Mouse (Mus musculus) E14TG2a.4 (cell line): ENCODE measurements around the gene Cldnd2.

Experiments
- H3K27me3 ChIP-seq: 2 replicates; pipeline ENCODE4 v1.6.1; 2014; ENCODE audit warnings: low read length, control low read depth; ENCODE audit not compliant: insufficient read depth
- H3K36me3 ChIP-seq: 2 replicates; pipeline ENCODE4 v1.6.1; 2014; ENCODE audit warnings: low read length, control low read depth; ENCODE audit not compliant: insufficient read depth
- H3K4me1 ChIP-seq: replicated peaks from 2 replicates; pipeline ENCODE4 v1.6.1; 2014; ENCODE audit warnings: low read depth, low read length, control low read depth
- H3K4me3 ChIP-seq: replicated peaks from 2 replicates; pipeline ENCODE4 v1.5.1; 2014; ENCODE audit warnings: mild to moderate bottlenecking, low read length
- H3K9me3 ChIP-seq: 2 replicates; pipeline ENCODE4 v1.6.1; 2014; ENCODE audit warnings: low read length, control low read depth
- CTCF ChIP-seq: conservative IDR thresholded peaks from 2 replicates; pipeline ENCODE4 v1.5.1; 2014; ENCODE audit warnings: low read length
- NANOG ChIP-seq: IDR thresholded peaks from 2 replicates; pipeline ENCODE4 v1.6.1; 2014; ENCODE audit warnings: borderline replicate concordance, low read length, mixed read lengths
- POU5F1 ChIP-seq: IDR thresholded peaks from 2 replicates; pipeline ENCODE4 v1.6.1; 2014; ENCODE audit warnings: low read length, borderline replicate concordance

The Cldnd2 gene

GRCm38 (mm10) chr7:43417298-43417697 is 23.3 kb upstream of the Cldnd2 start:
- H3K27me3 ChIP-seq = no peaks in the 10 kb centered on the region
- H3K4me1 ChIP-seq = peaks cover 10% of the 10 kb centered on the region; the same call in 1 of the 2 replicates
- H3K9me3 ChIP-seq = no peaks in the 10 kb centered on the region
- TF ChIP-seq POU5F1 (no peak), CTCF (peak; percentile 19; the same call in 1 of the 2 replicates), NANOG (no peak)
- no peaks in the 10 kb centered on the region for H3K36me3 ChIP-seq
- H3K4me3 ChIP-seq = no peak overlapping the region

- Histone ChIP-seq H3K9me3 (no peaks in the 10 kb centered on the region), H3K36me3 (no peaks in the 10 kb centered on the region)
- peak; percentile 96 for TF ChIP-seq CTCF
- no peak for TF ChIP-seq NANOG
Observed at GRCm38 (mm10) chr7:43422995-43423617, 17.5 kb upstream of the Cldnd2 start.

GRCm38 (mm10) chr7:43423991-43424625 is 16.5 kb upstream of the Cldnd2 start:
- no peaks in the 10 kb centered on the region for H3K27me3 ChIP-seq
- no peaks in the 10 kb centered on the region for H3K9me3 ChIP-seq
- TF ChIP-seq NANOG = no peak
- no peak for TF ChIP-seq POU5F1
- no peak for TF ChIP-seq CTCF
- H3K36me3 ChIP-seq = no peaks in the 10 kb centered on the region
- no peak overlapping the region for H3K4me3 ChIP-seq
- H3K4me1 ChIP-seq = peaks cover 17% of the 10 kb centered on the region

More at GRCm38 (mm10) chr7:43422995-43423617, 17.5 kb upstream of the Cldnd2 start:
- Histone ChIP-seq H3K4me3 (no peak overlapping the region), H3K27me3 (no peaks in the 10 kb centered on the region), H3K4me1 (peaks cover 14% of the 10 kb centered on the region)

DNA sequence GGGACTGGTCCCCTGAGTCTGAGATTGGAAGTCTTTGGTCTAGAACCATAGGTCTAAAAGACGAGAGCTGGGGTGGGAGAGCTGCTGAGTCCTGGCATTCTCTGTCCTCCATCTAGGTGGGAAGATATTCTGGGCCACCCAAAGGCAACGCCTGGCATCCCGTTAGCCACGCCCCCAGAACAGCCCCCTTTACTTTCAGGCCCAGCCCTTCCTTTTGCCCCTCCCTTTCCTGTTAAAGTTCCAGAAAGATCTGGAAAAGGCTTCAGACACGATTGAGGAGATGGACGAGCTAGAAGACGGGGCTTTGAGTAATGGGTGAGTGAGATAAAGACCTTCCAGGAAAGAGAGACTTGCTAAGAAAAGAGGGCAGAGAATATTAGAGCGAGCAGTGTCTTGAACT is 13.2 kb upstream of the Cldnd2 start, which contains the start of gene Lim2:
Lim2 (plus strand) TSS at position 265 of the 400 bp plus-strand sequence.
- no peaks in the 10 kb centered on the region for H3K27me3 ChIP-seq
- H3K4me3 ChIP-seq = peak within 1 kb of the TSS; percentile 29; the same call in 1 of the 2 replicates
- no peaks in the 10 kb centered on the region for H3K36me3 ChIP-seq
- H3K4me1 ChIP-seq = peaks cover 35% of the 10 kb centered on the region
- TF ChIP-seq CTCF (no peak), POU5F1 (no peak), NANOG (no peak)
- H3K9me3 ChIP-seq = 0 out of 2 replicates have a peak, but pooled peaks cover 4% of the 10 kb centered on the region

DNA sequence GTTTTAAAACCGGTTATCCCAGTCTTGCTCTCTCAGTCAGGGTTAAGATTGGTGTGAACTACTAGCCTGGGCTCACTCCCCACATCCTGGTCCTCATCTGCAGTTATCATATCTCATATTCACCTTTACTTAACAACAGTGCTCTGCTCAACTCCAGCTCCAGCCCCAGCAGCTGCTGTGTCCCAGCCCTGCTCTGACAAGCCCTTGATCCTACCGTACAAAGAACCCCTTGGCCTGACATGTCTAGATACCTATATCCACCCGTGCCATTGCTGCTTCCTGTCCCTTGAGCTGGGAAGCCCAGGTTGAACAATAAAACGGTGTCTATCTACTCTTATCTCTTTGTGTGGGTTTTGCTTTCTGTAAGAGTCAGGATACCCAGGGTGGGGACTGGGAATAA is 11.1 kb upstream of the Cldnd2 start:
- Histone ChIP-seq H3K27me3 (no peaks in the 10 kb centered on the region), H3K9me3 (0 out of 2 replicates have a peak, but pooled peaks cover 4% of the 10 kb centered on the region), H3K36me3 (no peaks in the 10 kb centered on the region), H3K4me1 (peaks cover 47% of the 10 kb centered on the region), H3K4me3 (no peak overlapping the region)
- TF ChIP-seq POU5F1 (no peak), CTCF (no peak), NANOG (no peak)

- H3K9me3 ChIP-seq = 0 out of 2 replicates have a peak, but pooled peaks cover 4% of the 10 kb centered on the region
- peaks cover 55% of the 10 kb centered on the region for H3K4me1 ChIP-seq
- H3K27me3 ChIP-seq = no peaks in the 10 kb centered on the region
- no peak overlapping the region for H3K4me3 ChIP-seq
- H3K36me3 ChIP-seq = no peaks in the 10 kb centered on the region
- TF ChIP-seq POU5F1 = no peak
- peak; percentile 8; the same call in 1 of the 2 replicates for TF ChIP-seq NANOG
- no peak for TF ChIP-seq CTCF
Observed at GRCm38 (mm10) chr7:43432891-43433290, 7.7 kb upstream of the Cldnd2 start.

GRCm38 (mm10) chr7:43434676-43435075 is 5.9 kb upstream of the Cldnd2 start:
- 0 out of 2 replicates have a peak, but pooled peaks cover 4% of the 10 kb centered on the region for H3K9me3 ChIP-seq
- TF ChIP-seq NANOG (no peak), CTCF (no peak), POU5F1 (no peak)
- no peak overlapping the region for H3K4me3 ChIP-seq
- H3K4me1 ChIP-seq = peaks cover 50% of the 10 kb centered on the region
- H3K36me3 ChIP-seq = no peaks in the 10 kb centered on the region
- peaks cover 6% of the 10 kb centered on the region; the same call in 1 of the 2 replicates for H3K27me3 ChIP-seq

- no peak for TF ChIP-seq CTCF
- no peak for TF ChIP-seq POU5F1
- no peak for TF ChIP-seq NANOG
- Histone ChIP-seq H3K36me3 (no peaks in the 10 kb centered on the region), H3K4me1 (peaks cover 51% of the 10 kb centered on the region), H3K4me3 (no peak within 1 kb of the TSS), H3K27me3 (peaks cover 6% of the 10 kb centered on the region; the same call in 1 of the 2 replicates), H3K9me3 (0 out of 2 replicates have a peak, but pooled peaks cover 3% of the 10 kb centered on the region)
Observed at GRCm38 (mm10) chr7:43436341-43437255, 4.0 kb upstream of the Cldnd2 start, which contains the start of gene Nkg7. TSS of gene Nkg7 (plus strand) at chr7:43437073.
